Mouse (Mus musculus): ENCODE results near the gene Dhx36.

DNA sequence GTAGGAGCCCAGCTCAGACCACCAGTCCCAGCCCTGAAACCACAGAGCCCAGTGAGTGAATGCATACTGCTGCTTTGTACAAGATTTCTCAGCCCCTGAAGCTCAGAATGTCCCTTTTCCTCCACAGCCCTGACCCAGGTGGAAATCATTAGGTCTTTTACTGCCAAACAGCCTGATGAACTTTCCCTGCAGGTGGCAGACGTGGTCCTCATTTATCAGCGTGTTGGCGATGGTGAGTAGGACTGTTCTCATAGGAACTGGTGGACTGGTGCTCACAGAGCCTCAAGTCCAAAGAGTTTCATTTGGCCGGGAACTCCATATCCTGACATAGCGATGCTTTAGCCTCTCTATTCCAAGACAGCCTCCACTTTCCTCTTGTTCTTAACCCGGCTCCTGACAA, 47.3 kb downstream of the Dhx36 start:
- no peak for TF ChIP-seq CTCF (IDR thresholded peaks at IDR 0.05; ENCODE audit: insufficient read depth, low read depth, low read length)
- no peak for TF ChIP-seq POLR2A (IDR thresholded peaks at IDR 0.05; ENCODE audit: insufficient read depth, low read depth, low read length)
